Mouse (Mus musculus) lung, adult 2 months (tissue): ENCODE data around the gene Alox12.

Experiments
- CTCF ChIP-seq: fragments of 200-500 bp; IDR thresholded peaks from 2 replicates; pipeline ENCODE4 v1.5.1; 2011; ENCODE audit warnings: mild to moderate bottlenecking, low read length, control low read depth; ENCODE audit not compliant: insufficient read depth
- POLR2A ChIP-seq: fragments of 200-500 bp; IDR thresholded peaks from 2 replicates; pipeline ENCODE4 v1.6.1; 2011; ENCODE audit warnings: low read depth, mild to moderate bottlenecking, control low read depth, low read length, borderline replicate concordance; ENCODE audit errors: extremely low read depth

GRCm38 (mm10) chr11:70233016-70233415 lies 22.1 kb downstream of the Alox12 start:
- 0 out of 2 replicates have a peak, but pooled peaks have one; percentile 12 for TF ChIP-seq POLR2A
- TF ChIP-seq CTCF = no peak
